Mouse (Mus musculus): ENCODE measurements around the gene Dgkb.

Gene Dgkb

DNA sequence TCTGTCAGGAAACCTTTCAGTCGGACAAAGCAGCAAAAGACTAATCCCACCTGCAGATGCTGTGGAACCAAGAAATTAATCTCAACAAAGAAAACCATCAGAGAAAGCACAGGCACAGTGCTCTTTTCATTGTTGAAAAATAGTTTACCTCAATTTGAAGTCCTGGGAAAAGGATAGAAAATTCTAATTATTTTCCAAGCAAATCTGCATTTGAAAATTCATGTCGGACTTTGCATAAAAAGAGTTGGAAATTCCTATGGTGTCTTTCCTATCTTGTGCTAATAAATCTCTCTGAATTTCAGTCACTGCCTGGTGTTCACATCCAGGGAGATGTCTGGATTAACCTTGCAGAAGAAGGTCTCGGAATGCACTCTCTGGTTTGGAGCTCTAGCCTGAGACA lies at the start of gene Dgkb:
TSS of gene Dgkb (plus strand) at position 301 of the 400 bp plus-strand sequence.
- DNase-seq = no peak

DNA sequence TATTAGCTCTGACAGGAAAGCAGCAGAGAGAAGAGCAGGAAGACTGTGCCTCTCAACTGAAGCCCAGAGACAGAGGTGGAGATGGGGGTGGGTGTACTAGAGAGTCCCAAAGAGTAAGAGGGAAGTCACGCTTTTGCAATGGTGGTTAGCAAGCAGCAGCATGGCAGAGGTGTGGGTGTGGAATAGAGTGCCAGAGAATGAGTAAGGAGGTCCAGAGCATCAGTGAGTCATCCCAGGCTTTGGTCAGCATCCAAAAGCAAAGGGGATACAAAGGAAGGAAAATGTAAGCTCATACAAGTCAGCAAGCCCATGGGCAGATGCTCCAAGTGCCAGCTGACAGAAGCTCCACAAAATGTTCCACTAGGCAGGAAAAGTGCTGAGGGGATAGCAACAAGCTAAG lies 47.7 kb upstream of the Dgkb start:
- no peak for DNase-seq

DNA sequence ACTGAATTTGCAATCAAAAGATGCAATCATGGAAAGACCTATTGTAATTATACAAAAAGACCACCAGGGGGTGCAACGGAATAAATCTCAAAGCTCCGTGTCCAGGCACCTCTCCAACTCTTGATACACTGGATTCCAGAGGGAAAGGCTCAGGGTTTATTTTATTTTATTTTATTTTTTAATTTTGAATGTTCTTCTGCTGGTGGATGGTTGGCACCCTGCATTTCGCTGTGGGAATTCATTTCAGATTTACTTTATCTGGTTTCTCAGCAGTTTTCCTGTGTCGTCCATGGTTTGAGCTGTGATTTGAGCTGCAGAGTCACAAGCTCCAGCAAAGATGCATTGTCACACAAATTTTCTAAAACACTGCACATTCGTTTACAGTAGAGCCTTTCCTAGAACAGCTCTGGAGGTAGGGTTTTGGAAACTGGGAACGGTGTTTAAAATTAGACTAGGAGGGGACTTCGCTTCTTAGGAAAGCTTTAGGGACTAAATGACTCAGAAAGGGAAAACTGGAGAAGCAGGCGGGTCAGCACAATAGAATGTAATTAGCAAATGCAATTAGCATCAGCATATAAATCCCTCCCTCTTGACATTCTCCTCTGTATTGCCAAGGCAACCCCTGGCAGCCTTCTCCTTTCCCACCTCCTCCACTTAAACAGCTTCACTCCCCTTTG lies 43.7 kb upstream of the Dgkb start:
- no peak for DNase-seq

DNA sequence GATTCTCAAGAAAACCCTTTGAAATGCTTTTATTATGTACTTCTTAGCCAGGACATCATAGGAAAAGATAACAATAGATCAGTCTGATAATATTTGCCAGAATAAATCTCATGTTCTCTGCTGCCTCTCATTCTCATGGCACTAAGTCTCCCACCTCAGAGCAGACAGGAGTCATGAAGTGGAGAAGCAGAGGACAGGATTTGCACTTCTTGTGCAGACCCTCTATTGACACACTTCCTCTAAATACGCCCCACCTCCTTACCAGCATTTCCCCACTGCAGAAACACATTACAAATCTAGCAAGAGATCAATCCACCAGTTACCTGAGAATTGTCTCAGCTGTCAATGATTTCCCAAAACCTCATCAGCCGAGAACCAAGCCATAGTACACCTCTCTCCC lies 42.9 kb upstream of the Dgkb start:
- no peak for DNase-seq

DNA sequence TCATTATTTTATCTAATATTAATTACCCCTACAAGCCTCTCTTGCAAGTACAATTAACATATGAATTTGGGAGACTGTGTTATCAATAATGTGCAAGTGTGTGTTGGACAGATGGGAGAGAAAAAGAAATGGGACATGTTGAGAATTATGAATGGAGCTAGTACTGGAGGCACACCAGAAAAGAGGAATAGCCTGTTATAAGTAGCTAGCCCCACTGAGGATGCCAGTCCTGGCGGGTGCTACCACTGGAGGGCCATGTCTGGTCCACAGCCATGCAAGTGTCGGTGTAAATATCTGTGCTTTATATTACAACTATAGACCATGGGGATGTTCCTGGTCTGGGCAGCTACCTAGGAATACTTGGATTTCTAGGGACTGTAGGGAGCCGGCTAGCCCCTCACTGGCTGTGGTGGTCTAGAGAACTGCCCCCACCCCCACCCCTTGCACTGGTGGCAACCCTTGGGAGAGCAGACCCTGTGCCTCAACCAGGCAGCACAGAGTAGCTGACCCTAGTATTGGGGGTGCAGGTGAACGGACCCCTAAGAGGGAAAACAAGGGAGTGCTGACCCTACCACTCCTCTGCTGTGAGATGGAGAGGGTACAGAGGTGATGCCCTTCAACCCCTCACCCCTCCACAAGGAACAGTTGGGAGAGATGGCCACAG lies 21.1 kb upstream of the Dgkb start:
- no peak for DNase-seq

DNA sequence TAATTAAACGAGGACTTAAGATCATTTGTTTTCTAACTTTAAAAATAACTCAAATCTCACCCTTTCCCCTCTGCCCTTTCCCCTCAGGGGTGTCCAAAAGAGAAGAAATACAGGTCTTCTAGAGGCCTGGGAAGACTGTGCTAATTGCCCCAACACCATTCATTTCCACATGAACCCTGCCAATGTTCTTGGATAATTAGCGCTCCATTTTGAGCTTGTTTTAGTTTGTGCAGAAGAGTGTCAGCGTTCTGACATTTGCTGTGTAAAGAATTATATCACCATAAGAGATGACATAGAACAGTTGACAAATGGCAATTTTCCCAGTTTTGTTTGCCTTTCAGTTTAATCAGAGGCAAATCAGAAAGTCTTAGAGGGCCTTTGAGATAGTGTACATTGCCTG lies 3.4 kb upstream of the Dgkb start:
- DNase-seq = no peak

DNA sequence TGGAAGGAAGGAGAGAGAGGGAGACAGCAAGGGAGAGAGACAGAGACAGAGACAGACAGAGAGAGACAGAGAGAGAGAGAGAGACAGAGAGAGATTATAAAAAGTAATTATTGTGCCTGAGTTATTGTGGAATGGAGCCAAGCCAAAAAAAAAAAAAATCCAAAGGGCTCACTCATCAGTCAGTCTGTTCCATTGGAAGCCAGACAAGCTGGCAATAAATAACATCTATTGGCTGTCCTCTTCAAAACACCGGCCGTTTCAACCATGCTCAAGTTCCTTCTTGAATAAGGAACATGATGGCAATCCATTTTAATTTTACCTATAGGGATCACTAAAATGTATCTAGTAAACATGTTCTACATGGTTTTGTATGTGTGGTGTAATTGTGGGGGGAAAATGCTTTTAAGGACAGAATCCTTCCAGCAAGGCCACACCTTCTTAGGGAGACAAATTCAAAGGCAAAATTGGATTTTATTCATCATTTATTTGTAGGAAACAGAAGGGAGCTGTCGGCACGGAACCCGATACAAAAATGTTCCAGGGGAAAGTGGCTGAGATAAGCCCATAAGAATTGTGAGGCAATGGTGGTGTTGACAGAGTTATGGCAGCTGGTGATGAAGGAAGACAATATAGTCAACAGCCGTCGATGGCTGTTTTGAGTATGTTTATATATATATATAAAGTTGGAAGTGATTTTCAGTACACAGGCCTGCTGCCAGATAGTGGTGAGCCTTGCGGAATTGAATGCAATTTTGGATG lies 3.7 kb downstream of the Dgkb start:
- DNase-seq = no peak

DNA sequence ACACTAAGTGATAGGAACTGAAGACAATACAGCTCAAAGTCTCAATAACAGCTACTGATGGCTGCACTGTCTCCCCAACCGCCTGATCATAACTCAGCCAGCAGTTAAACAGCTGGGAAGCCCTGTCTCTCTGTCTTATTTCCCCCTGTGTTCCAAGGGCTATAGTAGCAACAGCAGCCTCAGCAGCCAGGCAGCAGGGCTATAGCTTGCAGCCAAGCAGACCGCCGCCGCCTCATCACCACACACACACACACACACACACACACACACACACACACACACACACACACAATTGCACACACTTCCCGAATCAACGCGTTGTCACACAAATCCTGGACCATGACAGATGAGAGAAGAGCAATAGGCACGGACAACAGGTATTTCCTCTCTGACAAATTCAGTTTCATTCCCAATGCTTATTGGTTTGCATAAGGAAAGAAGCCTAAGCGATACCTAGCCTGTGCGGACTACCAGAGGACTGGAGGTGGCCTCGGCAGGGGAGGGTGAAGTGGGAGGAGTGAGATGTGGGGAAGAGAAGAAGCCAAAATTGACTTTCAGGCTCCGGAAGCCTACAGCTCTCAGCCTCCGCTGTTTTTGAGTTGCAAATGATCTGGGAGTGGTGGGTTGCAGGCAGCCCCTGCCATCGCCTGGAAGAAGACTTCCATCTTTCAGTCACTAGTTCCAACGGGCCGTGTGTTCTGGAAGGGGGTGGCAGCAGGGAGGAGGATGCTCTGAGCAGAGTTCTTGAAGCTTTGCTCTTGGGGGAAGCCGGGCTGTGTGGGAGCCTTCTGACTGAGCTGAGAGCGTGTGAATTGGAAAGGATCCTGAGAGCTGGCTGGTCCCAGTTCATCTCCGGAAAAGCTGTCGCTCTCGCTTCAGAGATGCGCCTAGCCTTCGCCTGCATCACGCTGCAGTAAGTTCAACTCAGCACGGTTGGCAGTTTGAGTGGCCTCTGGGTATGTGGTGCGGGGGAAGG lies 62.8 kb downstream of the Dgkb start:
- no peak for DNase-seq

DNA sequence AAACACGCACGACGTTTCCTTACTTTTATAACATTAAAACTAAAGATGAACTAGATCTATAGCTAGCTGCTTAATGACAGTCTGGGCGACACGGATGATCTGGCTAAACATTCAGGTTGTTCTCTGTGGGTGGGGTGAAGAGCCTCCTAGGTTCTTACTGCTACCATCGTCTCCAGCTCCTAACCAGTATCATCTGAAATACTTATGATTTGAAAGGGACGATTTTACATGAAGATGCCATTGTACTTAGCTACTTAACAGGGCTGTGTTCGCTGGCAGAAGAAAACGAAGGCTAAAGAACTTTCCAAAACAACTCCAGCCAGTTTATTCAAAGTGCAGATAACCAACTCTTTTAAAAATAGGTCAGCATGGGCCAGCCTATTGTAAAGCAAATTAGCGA lies 63.9 kb downstream of the Dgkb start:
- no peak for DNase-seq

DNA sequence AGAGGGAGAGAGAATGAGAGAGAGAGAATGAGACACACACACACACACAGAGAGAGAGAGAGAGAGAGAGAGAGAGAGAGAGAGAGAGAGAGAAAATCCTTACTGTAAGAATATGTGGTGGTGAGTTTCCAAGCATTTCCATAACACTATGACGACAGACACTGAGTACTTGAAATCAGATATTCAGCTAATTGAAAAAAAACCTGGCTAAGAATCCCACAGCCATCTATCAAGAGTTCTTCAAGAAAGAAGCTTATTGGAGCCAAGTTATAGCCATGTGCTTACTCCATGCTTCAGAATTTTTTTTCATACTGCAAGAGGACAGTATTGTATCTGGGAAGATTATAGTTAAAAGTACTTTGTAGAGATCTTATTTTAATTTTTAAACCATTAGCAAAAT lies 65.3 kb downstream of the Dgkb start:
- no peak for DNase-seq

DNA sequence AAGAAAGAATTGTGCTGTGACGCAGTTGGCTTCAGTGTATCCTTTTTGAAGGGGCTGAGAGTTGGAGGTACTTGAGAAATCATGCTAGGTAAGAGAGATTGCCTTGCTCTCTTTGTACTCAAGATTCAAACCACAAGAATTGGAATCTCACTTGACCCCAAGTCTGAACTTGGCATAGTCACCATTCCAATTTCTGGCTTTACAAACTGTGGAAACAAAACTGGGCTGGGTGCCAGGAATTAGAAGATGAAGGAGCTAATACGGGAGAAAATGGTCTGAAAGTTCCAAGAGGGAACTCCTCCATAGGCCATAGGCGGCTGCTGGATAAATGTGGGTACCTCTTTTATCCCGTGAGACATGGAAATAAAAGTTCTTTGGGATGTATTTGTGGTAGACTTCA lies 66.3 kb downstream of the Dgkb start:
- DNase-seq = no peak

DNA sequence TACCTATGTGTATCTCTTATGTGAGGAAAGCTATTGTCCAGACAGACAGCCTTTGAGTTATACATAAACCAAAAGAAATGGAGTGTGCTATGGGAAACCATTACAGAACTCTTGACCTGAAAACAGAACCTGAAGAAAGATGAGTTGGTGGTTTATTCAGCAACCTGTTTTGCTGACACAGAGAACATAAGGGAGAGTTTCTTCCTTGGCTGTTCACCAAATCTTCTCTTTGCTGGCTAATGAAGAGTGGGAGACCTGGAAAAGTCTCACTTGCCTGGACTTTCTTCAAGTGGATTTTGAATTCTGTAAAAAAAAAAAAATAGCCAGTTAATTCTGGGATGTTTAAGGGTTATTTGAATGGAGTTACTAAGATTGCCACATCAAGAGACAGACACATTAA lies 71.1 kb downstream of the Dgkb start:
- no peak for DNase-seq

DNA sequence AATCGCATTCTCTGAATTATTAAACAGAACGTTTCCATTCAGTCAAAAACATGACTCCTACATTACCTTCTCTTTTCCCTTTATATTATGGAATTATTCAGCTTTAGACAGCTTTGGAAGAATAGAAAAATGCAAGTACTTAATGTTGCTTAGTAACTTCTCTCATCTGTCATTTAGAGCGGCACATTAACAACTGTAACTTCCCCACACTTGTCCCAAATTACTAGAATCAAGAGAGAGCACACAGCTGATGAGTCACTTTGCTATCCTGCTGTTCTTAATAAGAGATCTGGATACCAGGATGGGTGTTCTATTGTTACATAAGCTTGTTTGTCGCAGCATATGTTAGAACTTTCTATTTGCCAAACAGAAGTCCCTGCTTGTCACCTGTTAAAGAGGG lies 71.9 kb downstream of the Dgkb start:
- no peak for DNase-seq

DNA sequence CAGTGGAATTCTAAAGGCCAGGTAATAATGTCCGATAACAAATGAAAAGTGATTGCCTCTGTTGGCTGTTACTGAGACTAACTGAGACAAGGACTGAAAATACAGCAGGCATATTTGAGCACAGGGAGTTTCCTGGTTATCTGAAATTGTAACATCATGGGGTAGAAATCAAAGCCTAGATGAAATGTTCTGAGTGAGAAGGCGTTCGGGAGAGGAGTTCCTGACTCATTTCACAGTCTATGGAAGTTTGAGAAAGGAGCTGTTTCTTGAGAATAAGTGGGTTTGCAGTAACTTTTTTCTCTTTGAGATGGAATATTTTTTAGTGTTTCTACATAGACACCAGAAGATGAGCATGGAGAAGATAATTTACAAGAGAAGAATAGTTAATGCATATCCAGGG lies 73.8 kb downstream of the Dgkb start:
- no peak for DNase-seq

DNA sequence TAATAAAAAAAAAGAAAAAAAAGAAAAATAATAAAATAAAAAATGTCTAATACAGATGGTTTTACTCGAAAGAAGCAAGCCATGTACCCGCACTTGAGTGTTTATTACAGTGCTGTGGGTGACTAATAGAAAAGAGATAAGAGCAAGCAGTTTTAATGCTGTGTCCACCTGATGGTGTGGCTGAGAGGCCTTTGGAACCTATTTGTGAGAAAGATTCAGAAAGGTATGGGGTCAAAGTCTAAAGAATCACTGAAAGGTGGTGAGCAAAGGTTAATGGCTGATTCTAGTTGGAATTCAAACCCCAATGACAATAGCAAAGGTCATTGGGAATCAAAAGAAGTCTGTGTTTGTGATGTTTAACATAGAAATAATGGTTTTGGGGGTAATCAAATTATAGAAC lies 124.6 kb downstream of the Dgkb start:
- DNase-seq = no peak

DNA sequence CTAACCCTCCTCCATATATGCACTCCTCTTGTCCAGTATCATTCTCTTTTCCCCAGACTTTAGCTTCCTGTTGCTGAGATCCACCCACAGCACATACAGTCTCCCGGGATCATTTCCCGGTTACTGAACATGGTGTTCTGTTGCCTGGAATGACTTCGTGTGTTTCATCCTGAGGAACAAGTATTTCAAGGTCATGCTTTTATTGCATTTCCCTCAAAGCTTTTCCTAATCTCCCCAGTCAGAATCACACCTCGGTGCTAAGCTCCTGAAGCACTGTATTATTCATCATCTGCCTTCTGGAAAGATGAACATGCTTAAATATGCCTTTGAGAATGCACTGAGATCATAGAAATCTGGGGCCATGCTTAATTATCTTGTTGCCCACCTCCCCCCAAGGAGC lies 138.7 kb downstream of the Dgkb start:
- no peak for DNase-seq

DNA sequence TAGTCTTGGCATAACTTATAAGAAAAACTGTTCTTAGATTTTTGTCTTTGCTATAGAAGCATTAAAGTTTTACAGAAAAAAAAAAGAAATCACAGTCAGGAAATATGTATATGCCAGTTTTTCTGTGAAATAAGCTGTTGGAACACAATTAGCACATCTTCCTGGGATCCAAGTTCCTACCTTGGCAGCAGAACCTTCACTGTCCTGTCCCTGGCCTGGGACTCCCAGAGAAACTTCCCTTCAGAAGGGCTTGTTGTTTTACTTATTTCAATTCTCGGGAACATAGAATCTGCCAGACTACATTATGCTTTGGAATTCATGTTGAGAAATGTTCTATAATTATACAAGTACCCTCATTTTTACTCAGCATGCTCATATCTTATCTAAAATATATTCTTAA lies 154.0 kb downstream of the Dgkb start:
- DNase-seq = no peak

DNA sequence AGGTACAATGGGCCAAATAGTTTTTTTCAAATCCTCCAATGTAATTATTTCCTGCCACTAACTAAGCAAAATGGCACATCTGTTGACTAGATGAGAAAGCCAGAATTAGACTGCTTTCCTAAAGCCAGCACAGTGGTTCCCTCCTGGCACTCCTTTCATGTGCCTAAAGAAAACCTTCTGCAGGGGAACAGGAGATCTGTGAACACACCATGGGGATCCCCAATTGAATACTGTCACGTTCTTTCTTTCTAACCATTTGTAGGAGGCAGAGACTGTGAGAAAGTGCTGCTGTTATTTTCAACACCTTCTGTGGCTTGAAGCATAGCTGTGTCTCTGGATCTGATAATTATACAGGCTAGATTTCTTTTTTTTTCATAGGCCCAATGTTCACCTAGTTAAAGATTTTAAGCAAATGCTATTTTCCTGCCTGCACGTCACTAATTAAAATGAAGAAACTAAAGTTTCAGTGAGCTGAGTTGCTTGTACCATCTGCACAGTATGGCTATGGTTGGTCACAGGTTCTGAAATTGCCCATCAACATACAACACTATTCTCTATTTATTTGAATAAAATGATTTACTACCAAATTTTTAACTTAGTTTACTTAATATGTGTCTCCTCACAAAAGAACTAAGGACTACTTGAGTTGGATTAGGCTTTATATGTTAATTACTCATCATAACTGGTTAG lies 161.1 kb downstream of the Dgkb start:
- DNase-seq = no peak

DNA sequence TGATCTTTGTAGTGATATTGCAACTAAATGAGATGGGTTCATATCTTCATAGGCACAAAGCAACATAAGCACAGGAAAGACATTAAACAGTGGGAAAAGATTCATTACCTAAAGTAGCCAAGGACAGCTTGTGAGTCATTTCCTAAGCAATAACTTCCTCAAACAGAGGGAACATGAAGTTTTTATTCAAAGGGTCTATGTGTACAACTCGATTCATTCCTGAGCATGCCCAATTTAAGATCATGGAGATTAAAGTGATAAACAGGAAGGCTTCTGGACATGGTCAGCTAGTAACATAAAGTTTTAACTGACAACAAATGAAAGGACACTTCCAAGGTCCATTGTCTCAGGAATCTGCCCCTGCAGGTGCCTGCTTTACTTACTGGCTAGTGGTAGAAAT lies 167.8 kb downstream of the Dgkb start:
- DNase-seq = no peak

DNA sequence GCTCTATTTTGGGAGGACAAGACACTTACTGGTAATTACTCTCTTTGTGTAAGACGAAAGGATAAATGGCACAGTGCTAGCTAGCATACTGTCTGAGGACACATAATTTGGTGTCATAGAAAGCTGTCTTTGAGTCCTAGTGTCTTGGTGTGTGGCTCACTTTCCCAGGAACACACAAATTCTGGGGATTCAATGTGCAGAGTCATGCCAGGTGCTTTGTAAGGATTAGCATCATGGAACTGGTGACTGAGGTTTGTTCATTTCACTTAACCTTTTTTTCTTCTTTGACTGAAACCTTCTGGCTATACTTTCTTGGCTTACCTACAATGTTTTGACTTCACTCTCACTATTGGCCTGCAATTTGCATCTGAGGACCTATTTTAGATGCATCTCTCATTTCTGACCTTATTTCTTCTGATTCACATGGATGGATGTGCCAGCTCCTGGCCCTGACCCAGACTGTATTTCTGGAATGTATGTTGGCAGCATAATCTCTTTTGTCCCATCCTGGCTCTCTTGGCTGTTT lies 170.6 kb downstream of the Dgkb start:
- no peak for DNase-seq

DNA sequence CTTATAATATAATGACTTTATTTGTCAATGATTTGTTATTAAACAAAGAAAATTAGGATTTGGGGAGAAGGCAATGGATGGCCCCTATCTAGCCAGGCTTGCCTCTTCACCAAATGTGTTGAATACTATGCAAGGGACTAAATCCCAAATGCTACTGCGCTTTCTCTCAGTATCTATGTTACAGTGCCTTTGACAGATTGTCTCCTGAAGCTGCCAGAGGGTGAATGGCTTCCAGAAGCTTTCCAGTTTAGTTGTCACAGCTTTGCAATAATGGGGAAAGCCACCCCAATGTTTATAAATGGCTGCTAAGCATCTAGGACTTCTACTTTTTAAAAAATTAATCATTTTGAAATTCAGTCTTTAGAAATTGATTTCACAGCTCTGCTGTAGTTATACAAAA lies 175.7 kb downstream of the Dgkb start:
- DNase-seq = no peak

DNA sequence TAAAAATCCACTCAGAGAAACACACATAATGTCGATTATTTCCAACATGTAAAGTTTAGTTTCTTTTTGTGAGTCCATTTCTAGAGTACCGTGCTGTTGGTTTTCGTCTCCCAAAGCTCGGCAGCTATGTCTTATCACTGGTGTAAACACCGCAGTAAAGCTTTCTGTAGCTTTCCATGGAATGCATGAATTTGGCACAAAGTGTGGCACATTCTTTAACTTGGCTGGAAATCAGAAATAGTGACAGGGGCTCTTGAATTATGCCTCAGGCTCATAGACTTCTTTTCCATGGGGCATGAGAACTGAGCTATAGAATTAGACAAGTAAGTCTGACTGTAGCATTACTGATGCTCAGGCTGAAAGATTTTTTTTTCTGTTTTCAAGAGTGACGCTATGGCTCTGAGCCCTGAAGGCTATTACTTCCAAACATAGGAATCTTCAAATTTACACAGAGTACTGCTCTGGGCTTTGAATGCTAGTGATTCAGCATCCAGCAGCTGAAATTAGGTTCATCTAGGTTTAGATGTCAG lies 179.0 kb downstream of the Dgkb start:
- DNase-seq = no peak

All from thymus, adult 18-20 months (tissue).